Mouse (Mus musculus): Measurements from ENCODE around the gene Lrrc9. TPM values are rescaled to one million over a fixed set of nuclear protein-coding genes. Genes with fewer than 3 reads are reported as not detected.

Gene Lrrc9
- polyA plus RNA-seq, 1 experiment, result not detected

DNA sequence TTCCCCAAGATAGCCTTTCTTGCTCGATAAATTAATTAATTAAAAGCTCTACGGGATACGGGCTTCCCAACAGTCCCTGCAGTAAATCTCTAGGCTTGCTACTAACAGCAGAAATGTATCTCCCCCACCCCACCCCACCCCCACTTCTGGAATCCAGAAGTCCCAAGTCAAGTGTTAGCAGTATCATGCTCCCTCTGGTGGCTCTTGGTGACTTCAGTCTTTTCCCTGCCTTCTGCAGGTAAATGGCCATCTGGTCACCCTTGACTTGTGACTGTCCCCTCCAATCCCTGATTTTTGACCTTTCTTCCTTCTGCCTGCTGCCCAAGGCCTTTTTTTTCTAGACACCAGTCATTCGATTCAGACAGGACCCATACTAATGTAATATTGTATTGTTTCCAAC, 9.5 kb upstream of the Lrrc9 start:
- H3K36me3 ChIP-seq (ENCODE audit: control insufficient read depth, insufficient read depth), result no peaks in the 10 kb centered on the region
- no peaks in the 10 kb centered on the region for H3K79me2 ChIP-seq (ENCODE audit: control insufficient read depth, insufficient read depth)
- H3K4me3 ChIP-seq, result no peak overlapping the region
- no peaks in the 10 kb centered on the region for H3K27me3 ChIP-seq (ENCODE audit: control insufficient read depth, insufficient read depth, insufficient read length)
- TF ChIP-seq CEBPB (IDR thresholded peaks at IDR 0.05; ENCODE audit: insufficient read depth, poor library complexity, severe bottlenecking) (no peak), MYOG (IDR thresholded peaks at IDR 0.05; ENCODE audit: control insufficient read depth in 1 of 3, insufficient read depth in 1 of 3, insufficient read length in 2 of 3, low read depth in 2 of 3) (no peak), TCF3 (IDR thresholded peaks at IDR 0.05; ENCODE audit: insufficient read length, low read depth) (no peak), TCF12 (IDR thresholded peaks at IDR 0.05; ENCODE audit: insufficient read depth, poor library complexity, severe bottlenecking) (no peak), MAX (IDR thresholded peaks at IDR 0.05; ENCODE audit: low read depth) (no peak), REST (IDR thresholded peaks at IDR 0.05; ENCODE audit: insufficient read depth, insufficient read length) (no peak), MYOD1 (IDR thresholded peaks at IDR 0.05; ENCODE audit: control insufficient read depth in 1 of 3, insufficient read length in 2 of 3, low read depth in 2 of 3) (no peak), SRF (IDR thresholded peaks at IDR 0.05; ENCODE audit: control insufficient read depth, insufficient read length, low read depth) (no peak), E2F4 (IDR thresholded peaks at IDR 0.05; ENCODE audit: insufficient read depth) (no peak), USF1 (IDR thresholded peaks at IDR 0.05; ENCODE audit: low read depth) (no peak), POLR2A (IDR thresholded peaks at IDR 0.05; ENCODE audit: insufficient read length, low read depth) (no peak), POLR2AphosphoS2 (IDR thresholded peaks at IDR 0.05; ENCODE audit: insufficient read length, low read depth) (no peak)
- H3K4me2 ChIP-seq (ENCODE audit: low read depth), result no peak overlapping the region
- no peak overlapping the region for H3ac ChIP-seq (ENCODE audit: control insufficient read depth, insufficient read length)

- H3K36me3 ChIP-seq (ENCODE audit: control insufficient read depth, insufficient read depth), result no peaks in the 10 kb centered on the region
- TF ChIP-seq USF1 (IDR thresholded peaks at IDR 0.05; ENCODE audit: low read depth) (no peak), POLR2A (IDR thresholded peaks at IDR 0.05; ENCODE audit: insufficient read length, low read depth) (no peak), POLR2AphosphoS2 (IDR thresholded peaks at IDR 0.05; ENCODE audit: insufficient read length, low read depth) (no peak), REST (IDR thresholded peaks at IDR 0.05; ENCODE audit: insufficient read depth, insufficient read length) (no peak), TCF3 (IDR thresholded peaks at IDR 0.05; ENCODE audit: insufficient read length, low read depth) (no peak), TCF12 (IDR thresholded peaks at IDR 0.05; ENCODE audit: insufficient read depth, poor library complexity, severe bottlenecking) (no peak), E2F4 (IDR thresholded peaks at IDR 0.05; ENCODE audit: insufficient read depth) (no peak), CEBPB (IDR thresholded peaks at IDR 0.05; ENCODE audit: insufficient read depth, poor library complexity, severe bottlenecking) (no peak), SRF (IDR thresholded peaks at IDR 0.05; ENCODE audit: control insufficient read depth, insufficient read length, low read depth) (no peak), MYOG (IDR thresholded peaks at IDR 0.05; ENCODE audit: control insufficient read depth in 1 of 3, insufficient read depth in 1 of 3, insufficient read length in 2 of 3, low read depth in 2 of 3) (no peak), MAX (IDR thresholded peaks at IDR 0.05; ENCODE audit: low read depth) (no peak), MYOD1 (IDR thresholded peaks at IDR 0.05; ENCODE audit: control insufficient read depth in 1 of 3, insufficient read length in 2 of 3, low read depth in 2 of 3) (no peak)
- no peaks in the 10 kb centered on the region for H3K27me3 ChIP-seq (ENCODE audit: control insufficient read depth, insufficient read depth, insufficient read length)
- H3K4me3 ChIP-seq, result no peak overlapping the region
- no peaks in the 10 kb centered on the region for H3K79me2 ChIP-seq (ENCODE audit: control insufficient read depth, insufficient read depth)
- H3ac ChIP-seq (ENCODE audit: control insufficient read depth, insufficient read length), result no peak overlapping the region
- H3K4me2 ChIP-seq (ENCODE audit: low read depth), result no peak overlapping the region
Observed at GRCm38 (mm10) chr12:72433241-72433865, 8.3 kb upstream of the Lrrc9 start.

GRCm38 (mm10) chr12:72437676-72438341, 3.9 kb upstream of the Lrrc9 start:
- Histone ChIP-seq H3K79me2 (ENCODE audit: control insufficient read depth, insufficient read depth) (no peaks in the 10 kb centered on the region), H3K4me2 (ENCODE audit: low read depth) (no peak overlapping the region), H3K4me3 (no peak overlapping the region), H3K36me3 (ENCODE audit: control insufficient read depth, insufficient read depth) (no peaks in the 10 kb centered on the region), H3ac (ENCODE audit: control insufficient read depth, insufficient read length) (no peak overlapping the region), H3K27me3 (ENCODE audit: control insufficient read depth, insufficient read depth, insufficient read length) (no peaks in the 10 kb centered on the region)
- TF ChIP-seq POLR2AphosphoS2 (IDR thresholded peaks at IDR 0.05; ENCODE audit: insufficient read length, low read depth) (no peak), MAX (IDR thresholded peaks at IDR 0.05; ENCODE audit: low read depth) (no peak), MYOG (IDR thresholded peaks at IDR 0.05; ENCODE audit: control insufficient read depth in 1 of 3, insufficient read depth in 1 of 3, insufficient read length in 2 of 3, low read depth in 2 of 3) (no peak), CEBPB (IDR thresholded peaks at IDR 0.05; ENCODE audit: insufficient read depth, poor library complexity, severe bottlenecking) (no peak), TCF12 (IDR thresholded peaks at IDR 0.05; ENCODE audit: insufficient read depth, poor library complexity, severe bottlenecking) (no peak), USF1 (IDR thresholded peaks at IDR 0.05; ENCODE audit: low read depth) (no peak), REST (IDR thresholded peaks at IDR 0.05; ENCODE audit: insufficient read depth, insufficient read length) (no peak), TCF3 (IDR thresholded peaks at IDR 0.05; ENCODE audit: insufficient read length, low read depth) (no peak), MYOD1 (IDR thresholded peaks at IDR 0.05; ENCODE audit: control insufficient read depth in 1 of 3, insufficient read length in 2 of 3, low read depth in 2 of 3) (no peak), SRF (IDR thresholded peaks at IDR 0.05; ENCODE audit: control insufficient read depth, insufficient read length, low read depth) (no peak), E2F4 (IDR thresholded peaks at IDR 0.05; ENCODE audit: insufficient read depth) (no peak), POLR2A (IDR thresholded peaks at IDR 0.05; ENCODE audit: insufficient read length, low read depth) (no peak)

GRCm38 (mm10) chr12:72438961-72439480, 2.6 kb upstream of the Lrrc9 start:
- no peak for TF ChIP-seq REST (IDR thresholded peaks at IDR 0.05; ENCODE audit: insufficient read depth, insufficient read length)
- TF ChIP-seq CEBPB (IDR thresholded peaks at IDR 0.05; ENCODE audit: insufficient read depth, poor library complexity, severe bottlenecking), result no peak
- no peak for TF ChIP-seq MYOD1 (IDR thresholded peaks at IDR 0.05; ENCODE audit: control insufficient read depth in 1 of 3, insufficient read length in 2 of 3, low read depth in 2 of 3)
- no peak overlapping the region for H3ac ChIP-seq (ENCODE audit: control insufficient read depth, insufficient read length)
- H3K27me3 ChIP-seq (ENCODE audit: control insufficient read depth, insufficient read depth, insufficient read length), result no peaks in the 10 kb centered on the region
- no peak overlapping the region for H3K4me2 ChIP-seq (ENCODE audit: low read depth)
- H3K36me3 ChIP-seq (ENCODE audit: control insufficient read depth, insufficient read depth), result no peaks in the 10 kb centered on the region
- no peak overlapping the region for H3K4me3 ChIP-seq
- no peaks in the 10 kb centered on the region for H3K79me2 ChIP-seq (ENCODE audit: control insufficient read depth, insufficient read depth)

Measured in myocyte (in vitro differentiated cells).